Mouse (Mus musculus): ENCODE measurements around the gene Ece2. TPM values are rescaled to one million over a fixed set of nuclear protein-coding genes. Genes with fewer than 3 reads are reported as not detected.
A peak's percentile ranks its signal among the peaks of the same experiment; 100 is the strongest.

Ece2 gene
- total RNA-seq (2022) = 10 to 100 TPM; 31.2 to 43.5 (median 34.1) TPM

DNA sequence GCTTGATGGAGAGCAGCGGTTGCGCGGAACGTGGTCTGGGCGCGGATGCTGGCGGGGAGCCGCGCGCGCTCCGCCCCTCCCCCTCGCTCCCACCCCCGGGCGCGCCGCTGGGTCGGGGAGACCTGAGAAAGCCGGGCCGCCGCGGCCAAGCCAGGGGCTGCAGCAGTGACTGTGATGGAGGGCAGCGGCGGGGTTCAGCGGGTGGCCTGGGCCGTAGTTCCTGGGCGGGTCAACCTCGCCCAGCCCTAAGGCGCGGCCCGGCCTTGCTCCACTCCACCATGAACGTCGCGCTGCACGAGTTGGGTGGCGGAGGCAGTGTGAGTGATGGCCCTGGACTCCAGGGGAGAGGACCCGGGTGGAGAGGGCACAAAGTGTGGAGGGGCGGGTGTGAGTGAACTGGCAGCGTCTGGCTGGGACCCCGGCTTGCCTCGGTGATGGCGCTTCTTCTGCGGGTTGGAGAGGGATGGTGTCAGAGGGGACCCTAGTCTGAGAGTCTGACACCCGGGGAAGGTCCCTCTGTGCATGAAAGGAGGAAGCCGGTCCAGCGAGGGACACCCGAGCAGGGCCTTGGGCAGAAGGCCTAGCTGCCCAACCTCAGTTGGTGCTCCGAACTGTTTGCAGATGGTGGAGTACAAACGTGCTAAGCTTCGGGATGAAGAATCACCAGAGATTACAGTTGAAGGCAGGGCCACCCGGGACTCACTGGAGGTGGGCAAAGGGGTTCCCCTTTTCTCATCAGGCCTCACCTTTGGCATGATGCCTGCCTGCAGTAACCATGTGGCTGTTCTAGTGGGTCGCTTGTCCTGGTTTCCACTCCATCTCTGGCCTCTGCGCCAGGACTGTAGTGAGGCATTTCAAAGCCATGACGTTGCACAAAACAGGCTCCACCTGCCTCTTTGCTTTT is at the start of gene Ece2:
Gene Ece2, plus strand, starts transcription at position 98 of the 904 bp plus-strand sequence.
- DNase-seq (ENCODE audit: low spot score in 2 of 2) = no peak

DNA sequence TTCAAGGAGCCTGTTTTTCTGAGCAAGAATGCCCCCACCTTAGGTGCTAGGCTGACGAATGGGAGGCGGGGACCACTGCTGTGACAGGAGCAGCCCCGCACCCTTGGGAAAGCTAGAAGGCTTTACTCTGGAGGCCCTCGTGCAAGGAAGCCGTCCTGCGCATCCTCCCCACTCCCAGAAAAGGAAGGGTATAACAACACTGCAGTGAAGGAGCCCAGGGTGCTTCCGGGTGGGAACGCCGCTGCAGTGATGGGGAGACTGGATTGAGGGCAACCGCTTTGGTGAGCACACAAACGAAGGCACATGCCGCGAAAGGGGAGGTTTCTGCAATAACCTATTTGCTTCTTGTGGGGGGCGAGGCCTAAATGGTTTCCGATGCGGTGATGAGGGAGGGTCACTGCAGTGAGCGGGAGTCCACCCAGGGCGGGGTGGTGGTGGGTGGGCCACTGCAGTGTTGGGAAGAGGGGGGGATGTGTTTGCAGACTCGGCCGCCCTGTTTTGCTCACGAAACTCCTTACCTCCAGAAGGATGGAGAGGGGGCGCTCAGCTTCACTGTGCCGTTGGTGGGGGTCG is 40.2 kb upstream of the Ece2 start, which contains the start of gene Vwa5b2:
Gene Vwa5b2, plus strand, starts transcription at position 106 of the 573 bp plus-strand sequence.
- no peak for DNase-seq (ENCODE audit: low spot score in 2 of 2)

DNA sequence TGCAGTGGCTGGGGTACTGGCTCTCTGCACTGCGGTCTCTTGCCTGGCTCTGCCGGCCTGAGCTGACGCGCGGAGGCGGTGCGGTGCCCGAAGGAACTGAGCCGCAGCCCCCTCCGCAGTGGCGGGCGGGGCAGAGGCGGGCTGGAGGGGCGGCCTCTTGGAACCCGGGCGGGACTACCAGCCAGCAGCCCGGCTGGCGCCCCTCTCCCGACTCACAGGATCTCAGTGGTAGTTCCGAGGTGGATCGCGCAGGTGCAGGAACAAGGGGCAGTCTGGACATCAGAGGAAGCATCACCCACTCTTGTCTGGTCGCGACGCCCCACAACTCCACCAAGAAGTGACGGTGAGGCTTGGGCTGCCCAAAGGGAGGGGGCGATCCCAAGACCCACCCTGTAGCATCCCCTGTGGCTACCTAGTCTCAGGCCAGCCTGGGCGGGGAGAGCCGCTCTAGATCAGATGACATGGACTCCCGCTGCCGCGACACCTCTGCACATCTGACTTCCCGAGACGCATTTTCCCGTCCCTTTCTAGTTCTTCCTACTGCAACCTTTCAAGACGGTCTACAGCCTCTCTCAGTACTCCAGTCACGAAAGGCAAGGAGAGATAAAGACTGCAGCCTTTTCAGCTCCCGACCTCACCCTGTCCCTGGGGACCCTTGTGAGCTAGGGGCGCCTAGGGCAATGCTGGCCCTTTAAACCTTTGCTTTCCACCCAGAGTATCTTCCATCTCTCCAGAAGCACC is 39.5 kb upstream of the Ece2 start:
- peak in 1 of 2 experiments; percentile 34 for DNase-seq (ENCODE audit: low spot score in 2 of 2)

DNA sequence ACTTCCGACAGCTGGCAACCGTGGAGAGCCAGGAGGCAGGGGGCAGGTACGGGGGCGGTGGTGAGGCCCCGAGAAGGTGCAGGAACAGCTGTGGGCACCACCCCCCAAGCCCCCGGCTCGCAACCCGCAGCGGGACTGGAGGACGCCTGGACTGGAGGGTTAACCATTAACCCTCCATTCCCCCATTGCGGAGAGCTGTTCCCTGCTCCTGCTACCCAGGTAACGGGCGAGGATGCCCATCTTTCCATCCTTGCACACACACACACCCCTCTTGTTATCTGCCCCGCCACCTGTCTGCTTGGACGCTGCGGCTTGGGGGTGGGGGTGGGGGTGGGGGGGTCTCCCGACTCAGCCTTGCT is 39.0 kb upstream of the Ece2 start:
- no peak for DNase-seq (ENCODE audit: low spot score in 2 of 2)

DNA sequence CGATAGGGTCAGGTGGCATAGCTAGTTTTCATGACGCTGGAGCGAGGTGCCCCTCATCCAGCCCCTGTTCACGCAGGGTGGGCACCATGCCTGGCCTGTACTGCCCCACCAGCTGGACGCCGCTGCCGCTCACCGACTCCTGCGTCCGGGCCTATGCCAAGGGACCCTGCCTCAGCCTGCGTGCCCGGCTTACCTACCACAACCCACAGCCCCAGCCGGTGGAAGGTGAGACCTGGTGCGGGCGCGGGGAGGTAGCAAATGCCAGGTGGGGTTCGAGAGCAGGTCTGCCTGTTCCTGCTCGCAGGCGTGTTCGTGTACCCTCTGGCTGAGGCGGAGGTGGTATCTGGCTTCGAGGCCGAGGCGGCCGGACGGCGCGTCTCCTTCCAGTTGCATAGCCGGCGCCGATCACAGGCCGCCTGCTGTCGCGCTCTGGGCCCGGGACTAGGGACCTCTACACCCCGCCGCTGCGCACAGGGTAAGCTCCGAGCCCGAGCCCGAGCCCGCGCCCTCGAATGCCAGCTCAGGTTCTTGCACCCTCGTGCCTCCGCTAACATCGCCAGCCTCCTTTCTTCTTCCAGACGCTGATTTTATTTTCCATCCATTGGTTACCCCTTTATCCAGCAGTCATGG is 38.4 kb upstream of the Ece2 start:
- DNase-seq (ENCODE audit: low spot score in 2 of 2) = no peak

DNA sequence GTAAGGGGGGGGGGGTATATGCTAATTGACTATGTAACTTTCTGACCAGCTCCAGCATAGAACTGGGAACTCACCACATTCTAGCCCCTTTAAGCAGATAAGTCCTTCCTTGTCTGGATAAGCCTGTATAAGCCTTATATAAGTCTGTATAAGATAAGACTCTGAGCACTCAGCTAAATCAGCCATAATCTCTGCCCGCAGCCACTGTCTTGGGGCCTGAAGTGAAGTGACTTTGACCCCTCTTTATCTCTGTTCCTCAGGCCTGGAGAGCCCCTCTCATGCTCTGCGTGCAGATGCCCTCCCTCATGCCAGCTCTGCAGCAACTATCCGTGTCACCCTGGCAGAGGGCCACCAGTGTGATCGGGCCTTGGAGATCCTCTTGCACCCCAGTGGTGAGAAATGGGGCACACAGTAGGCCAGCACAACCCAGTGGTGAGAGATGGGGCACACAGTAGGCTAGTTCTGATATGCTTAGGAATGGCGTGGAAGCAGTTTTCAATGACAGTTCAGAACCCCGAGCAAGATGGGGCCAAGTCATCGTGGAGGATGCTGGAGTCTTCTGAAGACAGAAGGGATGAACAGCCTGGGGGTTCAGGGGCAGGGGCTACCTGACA is 34.5 kb upstream of the Ece2 start:
- DNase-seq (ENCODE audit: low spot score in 2 of 2) = no peak

DNA sequence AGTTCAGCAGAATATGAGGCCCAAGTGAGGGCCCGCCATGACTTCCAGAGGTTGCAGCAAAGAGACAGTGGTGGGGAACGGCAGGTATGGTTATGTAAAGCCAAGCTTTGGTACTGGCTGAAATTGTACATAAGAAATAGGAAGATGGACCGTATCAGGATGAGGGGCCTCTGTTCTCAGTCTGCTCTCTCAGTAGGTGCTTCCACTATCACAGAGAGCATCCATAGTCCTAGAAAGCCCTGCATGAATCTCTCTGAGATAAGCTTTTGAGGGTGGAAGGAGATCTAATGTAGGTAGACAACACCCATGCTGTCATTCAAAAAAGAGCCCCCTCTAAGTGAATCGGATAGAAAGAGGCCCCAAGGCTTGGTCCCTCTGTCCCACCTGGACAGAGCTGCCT is 33.9 kb upstream of the Ece2 start:
- DNase-seq (ENCODE audit: low spot score in 2 of 2) = no peak

DNA sequence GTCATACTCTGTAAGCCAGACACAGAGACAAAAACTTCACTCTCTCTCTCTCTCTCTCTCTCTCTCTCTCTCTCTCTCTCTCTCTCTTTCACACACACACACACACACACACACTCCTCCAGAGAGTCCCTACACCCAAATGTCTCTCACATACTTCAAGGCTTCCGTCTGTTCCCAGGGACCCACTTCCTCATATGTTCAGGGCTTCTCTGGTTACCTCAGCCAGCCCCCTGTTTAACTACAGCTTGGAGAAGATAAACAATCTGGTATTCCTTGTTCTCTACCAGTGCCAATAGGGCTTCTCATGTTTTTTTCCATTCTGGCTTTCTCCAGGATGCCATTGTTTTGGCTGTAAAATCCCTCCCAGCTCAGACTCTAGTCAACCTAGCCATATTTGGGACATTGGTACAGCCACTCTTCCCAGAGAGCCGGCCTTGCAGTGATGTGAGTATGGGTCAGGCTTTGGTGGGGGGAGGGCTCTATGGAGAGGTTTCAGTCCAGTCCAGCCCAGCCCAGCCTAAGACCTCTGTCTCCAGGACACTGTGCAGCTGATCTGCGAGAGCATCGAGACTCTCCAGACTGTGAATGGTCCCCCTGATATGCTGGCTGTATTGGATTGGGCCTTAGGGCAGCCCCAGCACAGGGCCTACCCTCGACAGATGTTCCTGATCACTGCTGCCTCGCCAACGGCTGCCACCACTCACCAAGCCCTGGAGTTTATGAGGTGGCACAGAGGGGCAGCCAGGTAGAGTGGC is 32.8 kb upstream of the Ece2 start:
- no peak for DNase-seq (ENCODE audit: low spot score in 2 of 2)

DNA sequence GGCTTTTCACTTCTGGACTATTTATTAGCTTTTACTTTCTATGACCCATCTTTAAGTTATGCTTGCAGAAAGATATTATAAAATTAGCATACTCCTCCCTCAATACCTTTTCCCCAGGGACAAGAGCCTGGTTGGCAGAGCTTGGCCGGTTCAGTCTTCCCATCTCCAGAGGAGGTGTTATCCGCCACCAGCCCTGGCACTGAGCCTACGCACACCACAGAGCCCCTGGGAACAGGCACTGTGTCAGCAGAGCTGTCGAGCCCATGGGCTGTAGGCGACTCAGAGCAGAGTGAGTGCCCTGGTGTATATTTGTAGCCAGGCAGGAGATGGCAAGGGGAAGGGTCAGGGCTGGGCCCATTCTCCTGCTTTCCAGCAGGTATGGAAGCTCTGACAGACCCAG is 29.1 kb upstream of the Ece2 start:
- DNase-seq (ENCODE audit: low spot score in 2 of 2) = no peak

DNA sequence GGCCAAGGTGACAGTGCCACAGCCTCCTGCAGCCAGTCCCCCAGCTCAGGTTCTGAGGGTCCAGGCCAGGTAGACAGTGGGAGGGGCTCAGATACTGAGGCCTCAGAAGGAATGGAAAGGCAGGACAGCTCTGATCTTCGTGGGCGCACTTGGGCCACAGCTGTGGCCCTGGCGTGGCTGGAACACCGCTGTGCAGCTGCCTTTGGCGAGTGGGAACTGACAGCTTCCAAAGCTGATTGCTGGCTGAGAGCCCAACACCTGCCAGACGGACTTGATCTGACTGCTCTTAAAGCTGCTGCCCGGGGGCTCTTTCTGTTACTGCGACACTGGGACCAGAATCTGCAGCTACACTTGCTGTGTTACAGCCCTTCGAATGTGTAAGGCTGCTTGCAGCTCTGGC is 24.9 kb upstream of the Ece2 start:
- DNase-seq (ENCODE audit: low spot score in 2 of 2) = no peak

DNA sequence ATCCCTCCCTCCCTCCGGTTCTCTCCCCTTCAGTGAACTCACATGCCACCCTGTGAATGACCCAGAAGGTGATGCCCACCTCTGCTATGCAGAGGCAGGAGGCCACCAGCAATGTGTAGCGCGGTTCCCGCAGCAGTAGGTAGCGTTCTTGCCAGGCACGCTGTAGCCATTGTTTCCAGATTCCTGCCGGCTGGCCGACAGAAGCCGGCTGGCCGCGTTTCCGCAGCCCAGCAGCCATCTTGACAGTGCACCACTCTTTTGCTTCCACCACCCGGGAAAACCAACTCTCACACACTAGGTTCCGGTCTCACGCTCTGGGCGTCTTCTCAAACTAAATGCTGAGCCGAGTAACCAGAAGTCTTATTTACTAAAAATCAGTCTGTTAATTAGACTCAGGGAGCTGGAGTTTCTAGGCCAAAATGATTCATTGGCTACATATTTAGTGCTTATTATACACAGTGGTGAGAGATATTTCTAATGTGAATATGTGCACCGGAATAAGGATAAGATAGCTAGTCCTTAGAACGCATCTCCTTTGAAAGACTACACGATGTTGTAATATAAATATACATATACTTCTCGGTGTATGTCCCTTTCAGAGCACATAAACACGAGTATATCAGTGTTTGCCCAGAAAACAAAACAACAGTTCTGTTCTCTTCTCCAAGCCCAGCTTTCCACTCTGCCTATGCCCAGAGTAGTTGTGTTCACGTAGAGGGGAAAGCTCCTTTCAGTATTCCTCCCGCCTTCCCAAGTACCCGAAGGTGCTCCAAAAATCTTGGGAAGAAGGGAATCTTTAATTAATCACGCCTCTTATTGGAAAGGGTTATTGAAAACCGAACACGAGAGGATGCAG is 18.9 kb upstream of the Ece2 start:
- peak in 1 of 2 experiments; percentile 79 for DNase-seq (ENCODE audit: low spot score in 2 of 2)

DNA sequence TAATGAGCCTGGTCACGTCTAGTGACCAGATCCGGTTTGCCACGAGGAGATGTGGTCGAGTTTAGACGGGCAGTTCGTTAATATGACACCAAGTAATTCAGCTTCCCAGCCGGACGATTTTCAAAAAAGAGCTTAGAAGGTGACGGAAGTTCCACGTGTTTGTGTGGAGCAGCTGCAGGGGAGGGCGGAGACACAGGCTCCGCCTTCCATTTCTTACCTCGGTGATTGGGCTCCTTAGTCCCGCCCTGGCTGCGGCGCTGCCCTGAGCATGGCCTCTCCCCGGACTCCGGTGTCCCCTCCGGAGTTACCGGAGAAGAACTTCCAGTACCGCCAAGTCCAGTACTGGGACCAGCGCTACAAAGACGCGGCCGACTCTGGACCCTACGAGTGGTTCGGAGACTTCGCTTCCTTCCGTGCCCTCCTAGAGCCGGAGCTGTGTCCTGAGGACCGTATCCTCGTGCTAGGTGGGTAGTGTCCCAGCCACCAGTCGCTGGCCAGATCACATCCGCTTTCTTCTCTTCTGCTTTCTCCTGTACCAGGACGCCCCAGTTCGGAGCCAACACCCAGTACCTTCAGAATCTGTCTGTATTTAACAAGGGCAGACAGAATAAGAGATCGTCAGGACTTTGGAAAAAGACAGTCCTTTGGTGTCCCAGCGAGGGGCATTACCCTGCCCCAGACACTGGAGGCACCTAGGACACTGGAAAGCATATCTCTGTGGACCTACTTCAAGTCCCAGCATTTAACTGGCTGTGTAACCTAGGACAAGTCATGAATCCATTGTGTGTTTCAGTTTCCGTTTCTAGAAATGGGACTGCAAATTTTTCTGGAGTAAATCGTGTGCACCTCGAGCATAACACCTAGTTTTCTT is 18.0 kb upstream of the Ece2 start, which contains the start of the genes Eef1akmt4, Gm49333 and Alg3:
Gene Eef1akmt4, plus strand, starts transcription at position 237 of the 871 bp plus-strand sequence.
Gene Gm49333, plus strand, starts transcription at position 254 of the 871 bp plus-strand sequence.
Gene Alg3, minus strand, starts transcription at position 379 of the 871 bp plus-strand sequence.
- peak; percentile 64 to 70 for DNase-seq (ENCODE audit: low spot score in 2 of 2)

DNA sequence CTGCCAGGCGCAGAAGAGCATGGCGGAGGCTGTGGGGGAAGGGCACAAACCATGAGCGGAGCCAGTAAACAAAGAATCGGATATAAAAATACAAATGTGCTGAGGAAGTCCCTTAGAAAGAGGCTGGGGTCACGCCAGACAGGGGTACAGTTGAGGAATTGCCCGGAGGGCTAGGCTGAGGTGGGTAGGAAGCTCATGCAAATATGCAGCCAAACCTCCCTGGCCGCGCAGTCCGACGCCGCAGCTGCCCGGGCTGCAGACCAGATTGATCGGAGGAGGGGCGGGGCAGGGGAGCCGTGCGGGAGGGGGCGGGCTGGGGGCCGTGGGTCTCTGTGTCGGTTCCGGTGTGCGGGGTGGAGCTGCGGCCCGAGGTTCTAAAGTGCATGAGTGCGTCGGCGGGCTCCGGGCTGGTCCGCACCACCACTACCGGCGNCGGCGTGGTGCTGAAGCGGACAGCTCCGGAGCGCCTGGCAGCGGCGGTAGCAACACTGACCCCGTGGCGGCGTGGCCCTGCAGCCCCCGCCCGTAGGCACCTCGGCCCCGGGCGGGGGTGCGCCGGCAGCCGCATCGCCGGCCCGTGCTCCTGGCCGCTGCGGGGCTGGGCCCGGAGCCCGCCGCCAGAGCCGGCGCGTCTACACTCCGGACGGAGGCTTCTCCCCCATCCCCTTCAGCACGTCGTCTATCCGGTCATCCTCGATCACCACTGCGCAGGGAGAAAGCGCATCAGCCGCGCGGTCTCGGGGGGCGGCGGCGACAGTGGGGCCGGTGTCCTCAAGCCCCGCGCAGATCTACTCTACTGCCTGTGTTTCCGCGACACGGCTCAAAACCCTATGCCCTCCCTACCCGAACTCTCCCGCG is 9.9 kb upstream of the Ece2 start:
- no peak for DNase-seq (ENCODE audit: low spot score in 2 of 2)

DNA sequence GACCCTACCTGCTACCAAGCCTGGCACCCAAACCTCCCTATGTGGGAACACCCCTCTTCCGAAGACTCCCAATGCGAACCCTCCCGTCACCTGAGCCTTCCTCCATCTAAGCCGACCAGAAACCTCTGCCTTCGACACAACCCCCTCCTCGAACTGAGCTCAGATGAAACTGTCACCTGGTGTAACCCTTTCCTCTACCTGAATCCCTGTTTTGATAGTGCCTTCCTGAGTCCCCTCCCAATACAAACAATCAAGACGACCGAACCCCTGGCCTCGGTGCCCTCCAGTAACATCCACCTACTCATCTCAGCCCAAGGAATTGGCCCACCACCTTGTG is 9.3 kb upstream of the Ece2 start:
- no peak for DNase-seq (ENCODE audit: low spot score in 2 of 2)

DNA sequence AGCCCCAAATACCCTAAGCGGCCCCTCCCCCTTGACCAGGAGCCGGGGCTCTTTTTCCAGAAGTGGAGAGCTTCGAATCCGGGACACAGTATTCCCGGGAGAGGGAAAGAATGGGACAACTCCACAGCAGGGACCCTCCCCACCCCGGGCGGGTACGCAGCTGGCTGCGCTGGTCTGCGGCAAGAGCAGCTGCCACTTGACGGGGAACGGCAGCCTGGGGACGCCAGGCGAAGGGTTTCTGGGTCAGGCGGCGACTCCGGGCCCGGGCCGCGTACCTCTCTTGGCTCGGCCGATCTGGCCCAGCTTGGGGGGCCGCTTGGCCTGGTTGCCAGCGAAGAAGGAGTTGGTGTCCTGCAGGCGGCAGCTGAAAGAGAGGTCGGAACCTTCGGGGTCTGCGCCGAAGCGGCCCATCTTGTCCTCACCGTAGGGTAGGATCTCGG is 8.9 kb upstream of the Ece2 start:
- DNase-seq (ENCODE audit: low spot score in 2 of 2) = peak in 1 of 2 experiments; percentile 20

DNA sequence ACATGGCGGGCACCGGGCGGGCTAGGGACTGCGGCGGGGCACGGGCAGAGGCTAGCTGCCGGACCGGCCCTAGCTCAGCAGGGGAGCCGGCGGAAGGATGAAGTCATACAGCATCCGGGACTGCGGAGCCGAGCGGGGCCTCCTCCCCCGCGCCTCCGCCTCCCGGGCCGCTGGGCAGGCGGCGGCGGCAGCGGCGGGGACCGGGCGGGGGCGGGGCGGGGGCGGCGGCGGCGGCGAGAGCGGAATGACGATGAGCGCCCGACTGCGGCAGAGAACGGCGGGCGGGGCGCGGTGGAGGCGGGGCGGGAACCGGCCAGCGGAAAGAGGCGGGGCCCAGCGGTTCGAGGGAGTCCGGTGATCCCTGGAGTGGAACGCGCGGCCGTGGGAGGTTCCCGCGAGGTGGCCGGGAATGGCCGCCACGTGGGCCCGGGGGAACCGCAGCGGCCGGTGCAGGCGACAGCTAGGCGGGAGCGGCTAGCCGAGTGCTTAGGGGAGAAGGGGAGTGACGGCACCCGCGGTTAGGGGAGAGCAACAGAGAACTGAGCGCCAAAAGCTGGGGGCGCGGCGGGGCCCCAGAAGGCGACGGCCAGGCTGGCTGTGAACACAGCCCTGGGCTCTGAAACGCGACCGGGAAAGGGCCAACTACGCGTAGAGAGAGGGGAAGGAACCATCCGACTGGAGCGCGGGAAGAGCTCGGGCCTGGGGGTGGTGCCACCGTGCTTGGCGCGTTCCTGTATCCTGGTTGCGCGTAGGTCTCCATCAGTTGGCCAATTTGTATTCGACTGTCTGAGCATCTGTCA is 8.2 kb upstream of the Ece2 start, which contains the start of gene Camk2n2:
Gene Camk2n2, minus strand, starts transcription at position 97 of the 800 bp plus-strand sequence.
- DNase-seq (ENCODE audit: low spot score in 2 of 2) = peak in 1 of 2 experiments; percentile 23
